Mouse (Mus musculus) ovary, postnatal 14 days (tissue): ENCODE measurements around the gene Rbm33.

Experiments used
- DNase-seq: peaks from one replicate; pipeline ENCODE4 v3.0.0; 2022; ENCODE audit warnings: low spot score

Rbm33 gene

GRCm38 (mm10) chr5:28462741-28463590, 146.0 kb downstream of the Rbm33 start:
- DNase-seq = no peak

GRCm38 (mm10) chr5:28463656-28464055, 146.7 kb downstream of the Rbm33 start:
- DNase-seq = no peak

- no peak for DNase-seq
These were observed 147.6 kb downstream of the Rbm33 start for GRCm38 (mm10) chr5:28464361-28465098.

- no peak for DNase-seq
These were observed 148.1 kb downstream of the Rbm33 start for GRCm38 (mm10) chr5:28465099-28465406.

GRCm38 (mm10) chr5:28465526-28465925, 148.6 kb downstream of the Rbm33 start:
- DNase-seq = no peak

- no peak for DNase-seq
These were observed 149.4 kb downstream of the Rbm33 start for GRCm38 (mm10) chr5:28466351-28466750.

- no peak for DNase-seq
These were observed 149.9 kb downstream of the Rbm33 start, which contains the start of gene Shh for GRCm38 (mm10) chr5:28466760-28467306. Gene Shh (minus strand): TSS chr5:28467256.
